Mouse (Mus musculus) regulatory T cell (primary cell): ENCODE data around the gene Aak1.

ENCODE experiments used
- in situ Hi-C: fragments of 300-600 bp; cut with MboI, MseI; formaldehyde crosslinking; loops from one replicate; pipeline ENCODE4 v1.15.1; 2025; ENCODE audit warnings: high pct_unique_total_duplicates

Gene Aak1

GRCm38 (mm10) chr6:86848915-86849644 is at the start of gene Aak1:
Aak1 (plus strand) TSS chr6:86849517.
- in situ Hi-C loops, result no loop called here

GRCm38 (mm10) chr6:86800467-86800866 is 48.9 kb upstream of the Aak1 start:
- in situ Hi-C loops, result no loop called here

DNA sequence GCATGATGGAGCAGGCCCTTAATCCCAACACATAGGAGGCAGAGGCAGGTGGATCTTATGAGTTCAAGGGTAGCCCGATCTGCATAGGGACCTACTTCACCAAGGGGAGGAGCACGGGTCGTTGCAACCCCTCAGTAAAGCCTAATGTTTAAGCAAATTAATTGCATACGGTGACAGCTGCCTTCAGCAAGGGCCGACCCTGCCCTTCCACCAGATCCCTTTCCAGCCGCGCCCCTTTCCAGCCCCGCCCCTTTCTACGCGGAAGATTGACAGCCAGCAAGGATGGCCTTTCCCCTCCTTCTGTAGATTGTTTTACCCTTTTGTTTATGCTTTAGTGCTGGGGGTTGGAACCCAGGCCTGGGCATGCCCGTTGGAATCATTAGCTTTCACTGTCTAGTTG is 47.9 kb upstream of the Aak1 start:
- in situ Hi-C loops, result no loop called here

- in situ Hi-C loops, result no loop called here
Observed at GRCm38 (mm10) chr6:86804646-86805045, 44.7 kb upstream of the Aak1 start.

GRCm38 (mm10) chr6:86806455-86807086 is 42.7 kb upstream of the Aak1 start:
- in situ Hi-C loops, result no loop called here

GRCm38 (mm10) chr6:86812919-86813318 is 36.4 kb upstream of the Aak1 start:
- in situ Hi-C loops, result loop anchor here (5.0 kb wide), 2 partner anchors 104 to 199 kb away; no protein-coding TSS in a partner anchor

- in situ Hi-C loops, result loop anchor here (5.0 kb wide), 2 partner anchors 104 to 199 kb away; no protein-coding TSS in a partner anchor
Observed at GRCm38 (mm10) chr6:86813341-86813740, 36.0 kb upstream of the Aak1 start.

DNA sequence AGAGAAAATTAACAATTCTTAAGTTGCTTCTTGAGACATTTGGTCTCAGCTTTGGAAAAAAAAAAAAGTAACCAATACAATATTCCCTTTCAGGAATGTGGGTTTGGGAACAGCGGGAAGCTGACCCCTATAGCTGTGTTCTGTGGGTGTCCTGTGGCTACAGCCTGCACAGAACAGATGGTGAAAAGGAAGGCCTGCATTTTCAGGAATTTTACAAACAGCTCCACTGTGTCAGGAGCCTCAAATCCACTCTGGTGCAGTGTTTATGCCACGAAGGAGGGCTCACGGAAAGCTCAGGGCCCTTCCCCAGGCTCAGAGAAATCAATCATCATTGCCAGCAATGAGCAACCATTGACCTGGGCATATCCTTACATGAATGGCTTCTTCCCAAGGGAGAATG is 34.4 kb upstream of the Aak1 start:
- in situ Hi-C loops, result loop anchor here (5.0 kb wide), 2 partner anchors 102 to 197 kb away; no protein-coding TSS in a partner anchor

DNA sequence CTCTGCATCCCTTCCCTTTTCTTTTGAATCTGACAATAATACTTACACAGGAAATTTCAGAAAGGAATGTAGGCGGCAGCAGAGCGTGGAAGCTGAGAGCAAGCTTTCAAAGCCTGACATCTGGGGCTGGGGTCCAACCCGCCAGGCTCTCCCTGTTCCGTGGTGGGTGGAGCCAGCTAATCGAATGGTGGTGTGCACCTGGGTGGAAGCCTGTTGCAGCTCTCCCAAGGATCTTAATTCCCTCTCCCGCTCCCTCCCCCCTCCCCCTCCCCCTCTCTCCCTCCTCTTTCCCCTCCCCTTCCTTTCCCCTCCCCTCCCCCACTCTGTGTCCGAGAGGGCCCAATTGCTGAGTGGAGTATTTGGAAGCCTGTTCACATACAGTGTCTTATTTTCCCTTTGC is 33.9 kb upstream of the Aak1 start:
- in situ Hi-C loops, result no loop called here

DNA sequence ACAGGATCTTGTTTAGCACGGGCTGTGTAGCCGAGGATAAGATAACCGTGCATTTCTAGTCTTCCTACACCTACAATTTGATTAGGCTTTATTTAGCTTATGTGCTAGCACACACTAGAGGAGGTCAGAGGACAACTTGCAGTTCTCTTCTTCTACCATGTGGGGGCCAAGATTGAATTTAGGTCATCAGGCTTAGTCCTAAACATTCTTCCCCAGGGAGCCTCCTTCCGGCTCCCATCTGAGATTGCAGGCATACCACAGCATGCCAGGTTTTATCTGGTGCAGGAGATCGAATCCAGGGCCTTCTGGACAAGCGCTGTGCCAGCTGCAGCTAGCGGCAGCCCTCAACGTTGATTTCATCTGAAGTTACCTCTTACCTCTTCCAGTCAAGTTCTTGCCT is 32.7 kb upstream of the Aak1 start:
- in situ Hi-C loops, result no loop called here

GRCm38 (mm10) chr6:86818914-86819313 is 30.4 kb upstream of the Aak1 start:
- in situ Hi-C loops, result no loop called here

DNA sequence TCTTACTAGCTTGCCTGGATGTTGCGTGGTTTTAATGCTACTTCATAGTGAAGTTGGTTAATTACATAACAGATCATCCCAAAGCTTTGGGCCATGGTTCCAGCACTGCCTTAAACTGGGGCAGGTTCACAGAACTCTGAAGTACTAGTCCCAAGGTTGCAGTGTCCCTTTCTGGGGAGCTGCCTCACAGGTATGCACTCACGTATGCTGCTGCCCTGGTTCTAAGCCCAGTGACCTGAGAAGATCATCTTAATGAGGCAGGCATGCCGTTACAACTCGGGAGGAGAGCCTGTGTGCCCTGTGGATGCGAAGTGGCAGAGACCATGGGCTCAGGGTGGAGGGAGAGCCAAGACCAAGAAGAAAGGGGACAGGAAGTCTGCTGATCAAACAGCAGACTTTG is 29.4 kb upstream of the Aak1 start:
- in situ Hi-C loops, result no loop called here

DNA sequence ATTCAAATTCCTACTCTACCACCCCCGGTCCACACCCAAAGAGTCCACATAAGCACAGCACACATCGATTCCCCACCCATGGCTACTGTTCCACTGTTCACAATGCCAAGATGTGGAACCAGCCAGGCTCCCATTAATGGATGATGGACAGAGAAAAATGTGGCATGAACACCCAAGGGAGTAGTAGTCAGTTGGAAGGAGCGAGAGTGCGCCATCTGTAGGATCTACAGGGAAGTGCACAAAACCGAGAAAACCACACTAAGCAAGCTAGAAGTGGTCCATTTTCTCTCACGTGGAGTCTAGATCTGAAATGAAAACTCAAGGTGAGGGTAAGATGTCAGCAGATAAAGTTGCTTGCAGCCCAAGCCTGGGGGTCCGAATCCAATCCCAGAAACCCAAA is 28.6 kb upstream of the Aak1 start:
- in situ Hi-C loops, result no loop called here

GRCm38 (mm10) chr6:86822285-86823050 is 26.8 kb upstream of the Aak1 start:
- in situ Hi-C loops, result no loop called here

DNA sequence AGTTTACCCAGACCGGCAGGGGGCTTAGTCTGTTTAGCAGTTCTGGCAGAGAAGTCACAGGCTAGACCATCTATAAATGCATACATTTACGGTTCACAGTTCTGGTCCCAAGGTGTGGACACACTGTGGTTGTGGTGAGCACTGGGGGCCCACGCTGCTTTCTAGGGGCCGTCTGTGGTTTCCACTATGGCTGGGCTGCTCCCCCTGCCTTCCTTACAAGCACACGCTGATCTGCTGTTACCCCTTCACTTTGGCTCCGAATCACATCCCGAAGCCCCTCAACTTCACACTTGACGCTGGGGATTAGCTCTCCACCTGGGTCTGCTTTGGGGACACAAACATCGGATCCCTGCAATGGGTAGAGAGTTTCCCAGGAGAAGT is 26.3 kb upstream of the Aak1 start:
- in situ Hi-C loops, result no loop called here

- in situ Hi-C loops, result no loop called here
Observed at GRCm38 (mm10) chr6:86823824-86824223, 25.5 kb upstream of the Aak1 start.

DNA sequence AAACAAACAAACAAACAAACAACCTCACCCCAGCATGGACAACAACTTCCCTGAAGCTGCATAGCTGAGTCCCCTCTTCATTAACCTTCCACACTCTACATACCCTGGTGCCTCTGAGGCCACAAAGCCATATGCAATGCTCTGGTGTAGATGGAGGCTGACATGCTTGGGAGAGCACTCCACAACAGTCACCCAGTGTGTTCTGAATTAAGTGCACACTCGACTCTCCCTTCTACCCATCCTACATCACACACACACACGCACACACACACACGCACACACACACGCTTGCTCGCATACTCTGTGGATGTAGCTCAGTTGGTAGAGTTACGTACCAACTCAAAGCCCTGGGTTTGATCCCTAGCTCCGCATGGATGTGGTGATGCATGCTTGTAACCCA is 24.9 kb upstream of the Aak1 start:
- in situ Hi-C loops, result no loop called here

GRCm38 (mm10) chr6:86827432-86827831 is 21.9 kb upstream of the Aak1 start:
- in situ Hi-C loops, result no loop called here

DNA sequence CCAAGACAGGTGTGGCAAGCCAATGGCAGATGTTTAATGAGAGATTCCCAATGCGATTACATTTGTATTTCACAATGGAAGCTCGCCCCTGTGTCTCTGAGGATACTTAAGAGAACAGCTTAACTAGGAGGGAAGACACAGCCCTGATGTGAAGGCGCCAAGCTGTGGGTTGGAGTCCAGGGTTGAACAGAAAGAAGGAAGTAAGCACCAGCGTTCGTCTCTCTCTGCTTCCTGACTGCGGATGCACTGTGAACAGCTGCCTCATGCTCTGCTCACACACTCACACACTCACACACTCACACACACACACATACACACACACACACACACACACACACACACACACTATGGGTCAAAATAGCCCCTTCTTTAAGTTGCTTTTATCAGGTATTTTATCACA is 19.5 kb upstream of the Aak1 start:
- in situ Hi-C loops, result no loop called here

GRCm38 (mm10) chr6:86830738-86831500 is 18.4 kb upstream of the Aak1 start:
- in situ Hi-C loops, result no loop called here

GRCm38 (mm10) chr6:86832802-86833502 is 16.4 kb upstream of the Aak1 start:
- in situ Hi-C loops, result no loop called here
